Mouse (Mus musculus) bone marrow macrophage, adult 2 months (primary cell): Measurements from ENCODE around the gene Gna11. TPM values are rescaled to one million over a fixed set of nuclear protein-coding genes. Genes with fewer than 3 reads are reported as not detected.
A peak's percentile ranks its signal among the peaks of the same experiment; 100 is the strongest.

Source experiments
- H3K27ac ChIP-seq: 2 replicates; pipeline ENCODE4 v1.5.1; 2012; ENCODE audit warnings: low read depth, low read length; ENCODE audit not compliant: insufficient read depth
- H3K4me1 ChIP-seq: 2 replicates; pipeline ENCODE4 v1.6.1; 2012; ENCODE audit warnings: low read length; ENCODE audit not compliant: control insufficient read depth, insufficient read depth
- H3K4me3 ChIP-seq: 2 replicates; pipeline ENCODE4 v1.5.1; 2012; ENCODE audit warnings: mild to moderate bottlenecking, low read length, moderate library complexity; ENCODE audit not compliant: insufficient read depth
- CTCF ChIP-seq: IDR thresholded peaks from 2 replicates; pipeline ENCODE4 v1.5.1; 2012; ENCODE audit warnings: low read depth, mild to moderate bottlenecking, low read length, moderate library complexity
- POLR2A ChIP-seq: IDR thresholded peaks from 2 replicates; pipeline ENCODE4 v1.6.1; 2012; ENCODE audit warnings: mild to moderate bottlenecking, low read depth, low read length, borderline replicate concordance
- polyA plus RNA-seq: library from polyadenylated mRNA; stranded (reverse); fragments of >200 nt; gene quantifications from 2 replicates; pipeline ENCODE4 v1.2.4, GENCODE M21; 2012; ENCODE audit not compliant: missing spikeins, insufficient read depth, insufficient read length

Gene Gna11
- polyA plus RNA-seq, 1 experiment, result 10.5 TPM

- H3K4me1 ChIP-seq, result peaks cover 16% of the 10 kb centered on the region
Observed at GRCm38 (mm10) chr10:81497401-81498270, 47.4 kb downstream of the Gna11 start.

GRCm38 (mm10) chr10:81496969-81497368, 48.0 kb downstream of the Gna11 start:
- TF ChIP-seq POLR2A (no peak), CTCF (no peak)
- no peak overlapping the region for H3K27ac ChIP-seq
- H3K4me3 ChIP-seq, result peak overlapping the region; percentile 81
- H3K4me1 ChIP-seq, result peaks cover 16% of the 10 kb centered on the region

More at GRCm38 (mm10) chr10:81497401-81498270, 47.4 kb downstream of the Gna11 start:
- no peak for TF ChIP-seq CTCF
- no peak for TF ChIP-seq POLR2A
- Histone ChIP-seq H3K27ac (no peak overlapping the region; the same call in 1 of the 2 replicates), H3K4me3 (peak overlapping the region; percentile 29)

GRCm38 (mm10) chr10:81496264-81496901, 48.6 kb downstream of the Gna11 start, which contains the start of gene Ncln:
TSS of gene Ncln (minus strand) at chr10:81496392.
- Histone ChIP-seq H3K27ac (peak within 1 kb of the TSS; percentile 81), H3K4me1 (peaks cover 16% of the 10 kb centered on the region)

GRCm38 (mm10) chr10:81495616-81496263, 49.2 kb downstream of the Gna11 start:
- Histone ChIP-seq H3K4me1 (peaks cover 16% of the 10 kb centered on the region), H3K27ac (peak overlapping the region; percentile 43), H3K4me3 (peak overlapping the region; percentile 94)
- TF ChIP-seq POLR2A (no peak), CTCF (no peak)

More at GRCm38 (mm10) chr10:81496264-81496901, 48.6 kb downstream of the Gna11 start, which contains the start of gene Ncln:
- TF ChIP-seq POLR2A, result no peak
- H3K4me3 ChIP-seq, result peak within 1 kb of the TSS; percentile 94

- no peak for TF ChIP-seq POLR2A
- TF ChIP-seq CTCF, result no peak
- peaks cover 16% of the 10 kb centered on the region for H3K4me1 ChIP-seq
- H3K27ac ChIP-seq, result no peak overlapping the region
- H3K4me3 ChIP-seq, result peak overlapping the region; percentile 94
Observed at GRCm38 (mm10) chr10:81495151-81495550, 49.8 kb downstream of the Gna11 start.

GRCm38 (mm10) chr10:81494260-81495041, 50.5 kb downstream of the Gna11 start:
- Histone ChIP-seq H3K4me3 (peak overlapping the region; percentile 94), H3K4me1 (peaks cover 16% of the 10 kb centered on the region), H3K27ac (no peak overlapping the region)
- TF ChIP-seq POLR2A (no peak), CTCF (no peak)

- H3K4me1 ChIP-seq, result peaks cover 16% of the 10 kb centered on the region
- TF ChIP-seq CTCF (no peak; the same call in 1 of the 2 replicates), POLR2A (no peak)
- no peak overlapping the region for H3K4me3 ChIP-seq
- H3K27ac ChIP-seq, result no peak overlapping the region
Observed at GRCm38 (mm10) chr10:81493601-81494220, 51.3 kb downstream of the Gna11 start.

- peaks cover 10% of the 10 kb centered on the region for H3K4me1 ChIP-seq
- TF ChIP-seq CTCF, result no peak
- TF ChIP-seq POLR2A, result no peak
- H3K4me3 ChIP-seq, result no peak overlapping the region
- H3K27ac ChIP-seq, result no peak overlapping the region
Observed at GRCm38 (mm10) chr10:81492606-81493240, 52.3 kb downstream of the Gna11 start.
